ENCODE assay signal across 8 mouse cellular contexts in genomic region chr7:45759400-45759799, GRCm38 (mm10). TPM values are rescaled to one million over a fixed set of nuclear protein-coding genes. Genes with fewer than 3 reads are reported as not detected.
DNase-seq lines count a peak whose midpoint lies in the region; ATAC-seq and TF ChIP-seq lines count a peak whose summit lies in the region.

No protein-coding gene starts in this region.

- intact Hi-C loops in left cerebral cortex, postnatal 4 days (cut with DNase I): no loop called here

- H3K27ac ChIP-seq in intestine, embryonic 16.5 days (ENCODE audit: low read length): no peak overlapping the region
- H3K27ac ChIP-seq in liver, embryonic 14.5 days: no peak overlapping the region
- H3K27ac ChIP-seq in neural tube, embryonic 15.5 days (replicated peaks): no peak overlapping the region

- peaks cover 19% of the 10 kb centered on the region for H3K27me3 ChIP-seq in intestine, embryonic 16.5 days (replicated peaks; ENCODE audit: control insufficient read depth, insufficient read depth, low read length)
- H3K27me3 ChIP-seq in liver, embryonic 14.5 days (ENCODE audit: control insufficient read depth, insufficient read depth, low read length): peaks cover 7% of the 10 kb centered on the region
- peaks cover 38% of the 10 kb centered on the region for H3K27me3 ChIP-seq in neural tube, embryonic 15.5 days (replicated peaks)

- peaks cover 11% of the 10 kb centered on the region for H3K4me1 ChIP-seq in intestine, embryonic 16.5 days (ENCODE audit: control insufficient read depth, insufficient read depth, low read length)
- no peaks in the 10 kb centered on the region for H3K4me1 ChIP-seq in liver, embryonic 14.5 days (replicated peaks; ENCODE audit: control insufficient read depth in 2 of 2, insufficient read depth in 2 of 2, low read length in 1 of 2)
- 0 out of 2 replicates have a peak, but pooled peaks cover 5% of the 10 kb centered on the region for H3K4me1 ChIP-seq in neural tube, embryonic 15.5 days

- peak overlapping the region; percentile 58 for H3K4me2 ChIP-seq in intestine, embryonic 16.5 days (ENCODE audit: low read depth, low read length)
- peak overlapping the region; percentile 28; the same call in 1 of the 2 replicates for H3K4me2 ChIP-seq in liver, embryonic 14.5 days (ENCODE audit: low read depth)
- peak overlapping the region; percentile 27 for H3K4me2 ChIP-seq in neural tube, embryonic 15.5 days

- DNase-seq in left cerebral cortex, postnatal 4 days: peak; percentile 33
- no peak for DNase-seq in left cerebral cortex, adult 9 months (ENCODE audit: low spot score in 2 of 2)
- DNase-seq in liver, embryonic 14.5 days (ENCODE audit: low read depth in 3 of 3, low spot score in 3 of 3): no peak
- DNase-seq in T-cell, adult 2 months (ENCODE audit: low spot score): no peak
- no peak for DNase-seq in testis, postnatal 10 days (ENCODE audit: low spot score)
- no peak for DNase-seq in adrenal gland, postnatal 10 days

- TF ChIP-seq EP300 in liver, embryonic 14.5 days (IDR thresholded peaks at IDR 0.05; ENCODE audit: low read depth): no peak

- no peaks in the 10 kb centered on the region for H3K9me3 ChIP-seq in intestine, embryonic 16.5 days (ENCODE audit: control insufficient read depth, low read length)
- H3K9me3 ChIP-seq in liver, embryonic 14.5 days (ENCODE audit: control insufficient read depth, low read length): no peaks in the 10 kb centered on the region
- H3K9me3 ChIP-seq in neural tube, embryonic 15.5 days (replicated peaks): no peaks in the 10 kb centered on the region

- peak; percentile 91 for ATAC-seq in intestine, embryonic 16.5 days
- ATAC-seq in liver, embryonic 14.5 days (ENCODE audit: insufficient read depth): no peak
- no peak for ATAC-seq in neural tube, embryonic 15.5 days (ENCODE audit: low FRiP score)

- H3K4me3 ChIP-seq in intestine, embryonic 16.5 days (ENCODE audit: low read length): peak overlapping the region; percentile 30
- no peak overlapping the region for H3K4me3 ChIP-seq in liver, embryonic 14.5 days (ENCODE audit: insufficient read depth in 1 of 2, low read depth in 2 of 2, low read length in 2 of 2)
- H3K4me3 ChIP-seq in neural tube, embryonic 15.5 days (replicated peaks): no peak overlapping the region

- no peak for TF ChIP-seq CTCF in liver, embryonic 14.5 days (IDR thresholded peaks at IDR 0.05; ENCODE audit: low read depth)

- peak overlapping the region; percentile 54 for H3K9ac ChIP-seq in intestine, embryonic 16.5 days (ENCODE audit: low read depth, low read length)
- no peak overlapping the region for H3K9ac ChIP-seq in liver, embryonic 14.5 days (replicated peaks)
- no peak overlapping the region for H3K9ac ChIP-seq in neural tube, embryonic 15.5 days (replicated peaks)

- no peaks in the 10 kb centered on the region for H3K36me3 ChIP-seq in intestine, embryonic 16.5 days (ENCODE audit: control insufficient read depth, insufficient read depth, low read length)
- H3K36me3 ChIP-seq in liver, embryonic 14.5 days (replicated peaks; ENCODE audit: control insufficient read depth, insufficient read depth, low read depth): no peaks in the 10 kb centered on the region
- H3K36me3 ChIP-seq in neural tube, embryonic 15.5 days: no peaks in the 10 kb centered on the region

- 4% methylated on average over 27 of the region's 27 CpGs for WGBS in intestine, embryonic 16.5 days
- WGBS in liver, embryonic 14.5 days (ENCODE audit: insufficient replicate concordance): 11% methylated on average over 23 of the region's 27 CpGs
- 2% methylated on average over 24 of the region's 27 CpGs for WGBS in neural tube, embryonic 15.5 days

RNA-seq across cellular contexts. Expression of gene Lmtk3, which starts 24.1 kb away (rescaled TPM):
- 100 to 1,000 TPM; 304 to 352 TPM for total RNA-seq in left cerebral cortex, postnatal 4 days (2021)
- 0.47 and 0.51 TPM in 2 replicates for polyA plus RNA-seq in intestine, embryonic 16.5 days (2015; fragmentation: Nextera tagmentation; extraction: Ambion mirVana)
- polyA plus RNA-seq in liver, embryonic 14.5 days (2012; rRNA removed): 0.18 and 0.48 TPM in 2 replicates
- polyA plus RNA-seq in liver, embryonic 14.5 days (2014; fragmentation: Nextera tagmentation; extraction: Ambion mirVana): not detected in 2 replicates
- 19.3 and 26.0 TPM in 2 replicates for polyA plus RNA-seq in neural tube, embryonic 15.5 days (2015; fragmentation: Nextera tagmentation; extraction: Ambion mirVana)
- 1 to 10 TPM; 4.2 to 8.3 TPM for total RNA-seq in adrenal gland, postnatal 10 days (2021)

RNA-seq across cellular contexts. Expression of gene Sult2b1, which starts 25.1 kb away (rescaled TPM):
- 1 to 10 TPM; 4.9 to 5.5 TPM for total RNA-seq in left cerebral cortex, postnatal 4 days (2021)
- 3.9 and 4.8 TPM in 2 replicates for polyA plus RNA-seq in intestine, embryonic 16.5 days (2015; fragmentation: Nextera tagmentation; extraction: Ambion mirVana)
- polyA plus RNA-seq in liver, embryonic 14.5 days (2012; rRNA removed): 0.06 and 0.35 TPM in 2 replicates
- polyA plus RNA-seq in liver, embryonic 14.5 days (2014; fragmentation: Nextera tagmentation; extraction: Ambion mirVana): 0.15 and 0.43 TPM in 2 replicates
- polyA plus RNA-seq in neural tube, embryonic 15.5 days (2015; fragmentation: Nextera tagmentation; extraction: Ambion mirVana): 7.1 and 8.6 TPM in 2 replicates
- total RNA-seq in adrenal gland, postnatal 10 days (2021): under 1 TPM; 0.39 to 0.45 TPM

RNA-seq across cellular contexts. Expression of gene Spaca4, which starts 33.8 kb away (rescaled TPM):
- not detected for total RNA-seq in left cerebral cortex, postnatal 4 days (2021)
- 0.86 and 1.0 TPM in 2 replicates for polyA plus RNA-seq in intestine, embryonic 16.5 days (2015; fragmentation: Nextera tagmentation; extraction: Ambion mirVana)
- not detected in 2 replicates for polyA plus RNA-seq in liver, embryonic 14.5 days (2012; rRNA removed)
- not detected in 2 replicates for polyA plus RNA-seq in liver, embryonic 14.5 days (2014; fragmentation: Nextera tagmentation; extraction: Ambion mirVana)
- not detected in 2 replicates for polyA plus RNA-seq in neural tube, embryonic 15.5 days (2015; fragmentation: Nextera tagmentation; extraction: Ambion mirVana)
- not detected for total RNA-seq in adrenal gland, postnatal 10 days (2021)

RNA-seq across cellular contexts. Expression of gene Fam83e, which starts 38.4 kb away (rescaled TPM):
- total RNA-seq in left cerebral cortex, postnatal 4 days (2021): 1 to 10 TPM in 1 of 2 experiments, under 1 TPM in 1; 0.62 to 1.1 TPM
- polyA plus RNA-seq in intestine, embryonic 16.5 days (2015; fragmentation: Nextera tagmentation; extraction: Ambion mirVana): 30.9 and 34.2 TPM in 2 replicates
- 0.31 and 0.32 TPM in 2 replicates for polyA plus RNA-seq in liver, embryonic 14.5 days (2012; rRNA removed)
- 0.14 and 0.32 TPM in 2 replicates for polyA plus RNA-seq in liver, embryonic 14.5 days (2014; fragmentation: Nextera tagmentation; extraction: Ambion mirVana)
- polyA plus RNA-seq in neural tube, embryonic 15.5 days (2015; fragmentation: Nextera tagmentation; extraction: Ambion mirVana): 0.50 and 1.5 TPM in 2 replicates
- total RNA-seq in adrenal gland, postnatal 10 days (2021): under 1 TPM; 0.27 to 0.33 TPM

RNA-seq across cellular contexts. Expression of gene Sphk2, which starts 41.6 kb away (rescaled TPM):
- total RNA-seq in left cerebral cortex, postnatal 4 days (2021): 10 to 100 TPM; 23.6 to 24.6 TPM
- 55.6 and 59.2 TPM in 2 replicates for polyA plus RNA-seq in intestine, embryonic 16.5 days (2015; fragmentation: Nextera tagmentation; extraction: Ambion mirVana)
- polyA plus RNA-seq in liver, embryonic 14.5 days (2012; rRNA removed): 7.6 and 9.1 TPM in 2 replicates
- polyA plus RNA-seq in liver, embryonic 14.5 days (2014; fragmentation: Nextera tagmentation; extraction: Ambion mirVana): 5.8 and 9.0 TPM in 2 replicates
- 23.0 and 25.7 TPM in 2 replicates for polyA plus RNA-seq in neural tube, embryonic 15.5 days (2015; fragmentation: Nextera tagmentation; extraction: Ambion mirVana)
- 10 to 100 TPM; 28.0 to 28.8 TPM for total RNA-seq in adrenal gland, postnatal 10 days (2021)

Comparison
In these comparisons a context has a peak if more than half of its experiments do, and no peak if none do; other contexts are left out.
1. RNA of gene Lmtk3, which starts 24.1 kb away (polyA plus RNA-seq): 19.3 to 26.0 TPM in neural tube, embryonic 15.5 days; 0.47 to 0.51 TPM in intestine, embryonic 16.5 days and 0.18 to 0.48 TPM in liver, embryonic 14.5 days; every median in the first group is over 10 times any median in the second.
2. Peak in every context shown above with its lines, with median percentiles within 50 percentile points of each other: H3K4me2 ChIP-seq.